Mouse (Mus musculus): ENCODE measurements around the gene Celf2. TPM values are rescaled to one million over a fixed set of nuclear protein-coding genes. Genes with fewer than 3 reads are reported as not detected.

Celf2 gene
- 3.9 and 4.1 TPM in 2 replicates for polyA plus RNA-seq (2012; rRNA removed; ENCODE audit: low replicate concordance)

GRCm38 (mm10) chr2:7509463-7509862 is at the start of gene Celf2:
Gene Celf2, minus strand, starts transcription at chr2:7509563.

